Mouse (Mus musculus): ENCODE measurements around the gene Fmod. TPM values are rescaled to one million over a fixed set of nuclear protein-coding genes. Genes with fewer than 3 reads are reported as not detected.

Fmod gene
- total RNA-seq, 2 experiments from 2014 or later = 6.0 to 7.4 TPM

DNA sequence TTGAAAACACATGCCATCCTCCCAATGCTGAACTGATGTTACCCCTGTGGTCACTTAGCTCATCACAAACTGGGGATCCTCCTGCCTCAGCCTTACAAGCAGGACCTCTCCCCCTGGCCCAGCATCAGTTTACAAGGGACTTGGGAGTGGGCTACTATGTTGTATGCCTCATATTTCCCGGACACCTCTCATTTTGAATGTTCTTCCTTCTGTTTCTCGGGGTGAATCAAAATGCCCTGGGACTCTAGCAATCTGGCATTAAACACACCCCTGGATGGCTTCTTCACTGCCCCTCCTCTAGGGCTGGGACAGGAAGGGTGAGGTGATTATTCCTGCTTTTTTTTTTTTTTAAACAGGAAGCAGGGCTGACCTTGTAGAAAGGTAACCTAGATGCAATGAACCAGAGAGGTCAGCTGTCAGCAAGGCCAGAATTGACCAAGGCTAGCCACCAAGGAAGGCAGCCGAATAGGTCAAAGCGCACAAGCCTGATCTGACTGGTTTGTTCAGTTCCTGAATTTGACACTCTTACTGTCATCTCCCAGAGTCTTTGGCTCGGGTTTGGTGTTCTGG is 43.9 kb downstream of the Fmod start:
- no peak for TF ChIP-seq CTCF (conservative IDR thresholded peaks at IDR 0.05)
- no peak overlapping the region for H3K4me3 ChIP-seq
- H3K27ac ChIP-seq = no peak overlapping the region; the same call in 1 of the 2 replicates
- DNase-seq (ENCODE audit: low spot score in 2 of 2) = no peak

DNA sequence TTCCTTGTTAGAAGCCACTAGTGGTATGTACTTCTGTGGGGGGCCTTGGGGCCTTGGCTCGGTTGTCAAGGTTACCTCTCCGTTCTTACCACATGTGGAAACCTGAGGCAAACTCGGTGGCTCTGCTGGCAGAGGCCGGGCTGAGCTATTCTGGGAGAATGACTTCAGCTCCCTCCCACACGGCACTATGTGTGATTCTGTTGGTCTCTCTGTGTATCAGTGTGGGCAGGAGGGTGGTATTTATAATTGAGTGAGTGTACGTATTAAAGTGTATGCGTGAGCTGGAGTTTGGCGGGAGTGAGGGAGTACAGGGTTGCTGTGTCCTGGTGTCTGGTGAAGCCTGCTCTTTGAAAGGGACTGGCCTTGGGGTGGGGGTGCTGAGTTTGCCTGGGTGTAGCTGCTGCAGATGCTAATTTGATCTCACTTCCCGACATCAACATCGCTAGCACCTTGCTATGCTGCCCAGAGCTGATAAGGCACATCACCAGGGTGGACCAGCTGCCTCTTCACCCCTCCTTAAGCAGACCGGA is 46.0 kb downstream of the Fmod start:
- no peak for TF ChIP-seq CTCF (conservative IDR thresholded peaks at IDR 0.05)
- no peak overlapping the region for H3K4me3 ChIP-seq
- peak; percentile 72 to 81 for DNase-seq (ENCODE audit: low spot score in 2 of 2)
- peak overlapping the region; percentile 80 for H3K27ac ChIP-seq

DNA sequence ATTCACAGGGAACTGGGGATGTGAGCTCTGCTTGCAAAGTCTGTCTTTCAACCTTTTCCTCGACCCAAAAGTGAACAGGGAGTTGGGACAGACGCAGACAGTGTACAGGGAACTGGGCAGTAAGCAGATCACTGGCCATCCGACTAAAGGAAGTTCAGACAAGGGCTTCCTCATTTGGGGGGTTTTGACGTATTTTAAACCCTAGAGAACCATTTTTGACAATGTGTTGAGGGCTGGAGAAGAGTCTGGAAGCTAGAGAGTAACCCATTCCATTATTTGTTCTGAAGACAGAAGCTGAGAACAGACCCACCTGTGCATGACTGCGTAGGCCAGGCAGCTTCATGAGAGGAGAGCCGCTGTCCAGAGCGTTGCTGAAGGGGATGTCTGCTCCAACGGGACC is 46.6 kb downstream of the Fmod start:
- no peak for DNase-seq (ENCODE audit: low spot score in 2 of 2)
- TF ChIP-seq CTCF (conservative IDR thresholded peaks at IDR 0.05) = no peak
- Histone ChIP-seq H3K27ac (peak overlapping the region; percentile 80), H3K4me3 (no peak overlapping the region)

DNA sequence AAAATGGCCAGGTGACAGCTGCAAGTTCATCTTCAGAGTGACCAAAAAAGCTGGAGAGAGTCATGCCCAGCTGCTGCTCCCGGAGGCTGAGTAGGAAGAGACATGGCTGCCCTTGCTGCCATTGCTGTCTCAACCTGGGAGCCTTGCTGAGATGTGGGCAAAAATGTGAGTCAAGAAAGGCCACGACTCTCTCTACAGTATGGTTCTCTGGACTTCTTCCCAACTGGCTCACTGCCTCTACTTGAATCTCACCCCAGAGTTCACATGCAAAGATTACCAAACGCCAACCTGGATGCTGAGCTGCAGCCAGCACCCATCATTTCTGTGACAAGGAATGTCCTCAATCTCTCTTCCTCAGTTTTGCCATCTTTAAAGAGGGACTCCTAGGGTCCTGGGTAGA is 47.1 kb downstream of the Fmod start:
- peak overlapping the region; percentile 80 for H3K27ac ChIP-seq
- no peak overlapping the region for H3K4me3 ChIP-seq
- no peak for TF ChIP-seq CTCF (conservative IDR thresholded peaks at IDR 0.05)
- DNase-seq (ENCODE audit: low spot score in 2 of 2) = no peak

DNA sequence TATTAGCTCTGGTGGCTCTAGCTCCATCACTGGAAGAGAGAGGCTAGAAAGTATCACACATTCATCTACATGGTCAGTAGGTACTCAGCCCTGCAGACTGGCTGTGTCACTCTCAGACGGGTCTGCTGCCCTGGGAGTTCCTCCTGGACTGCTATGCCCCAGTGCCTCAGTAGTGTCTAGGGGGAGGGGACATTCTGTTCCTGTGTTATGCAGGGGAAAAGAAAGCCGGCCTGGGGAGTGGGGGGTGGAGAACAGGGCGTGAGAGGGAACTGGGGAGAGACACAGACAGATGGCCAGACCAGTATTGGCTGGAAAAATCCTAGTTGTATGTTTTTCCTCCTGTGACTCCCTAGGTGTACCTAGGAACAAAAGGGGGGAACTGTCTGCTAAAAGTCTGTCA is 49.0 kb downstream of the Fmod start:
- no peak overlapping the region for H3K27ac ChIP-seq
- DNase-seq (ENCODE audit: low spot score in 2 of 2) = no peak
- H3K4me3 ChIP-seq = no peak overlapping the region
- no peak for TF ChIP-seq CTCF (conservative IDR thresholded peaks at IDR 0.05)

DNA sequence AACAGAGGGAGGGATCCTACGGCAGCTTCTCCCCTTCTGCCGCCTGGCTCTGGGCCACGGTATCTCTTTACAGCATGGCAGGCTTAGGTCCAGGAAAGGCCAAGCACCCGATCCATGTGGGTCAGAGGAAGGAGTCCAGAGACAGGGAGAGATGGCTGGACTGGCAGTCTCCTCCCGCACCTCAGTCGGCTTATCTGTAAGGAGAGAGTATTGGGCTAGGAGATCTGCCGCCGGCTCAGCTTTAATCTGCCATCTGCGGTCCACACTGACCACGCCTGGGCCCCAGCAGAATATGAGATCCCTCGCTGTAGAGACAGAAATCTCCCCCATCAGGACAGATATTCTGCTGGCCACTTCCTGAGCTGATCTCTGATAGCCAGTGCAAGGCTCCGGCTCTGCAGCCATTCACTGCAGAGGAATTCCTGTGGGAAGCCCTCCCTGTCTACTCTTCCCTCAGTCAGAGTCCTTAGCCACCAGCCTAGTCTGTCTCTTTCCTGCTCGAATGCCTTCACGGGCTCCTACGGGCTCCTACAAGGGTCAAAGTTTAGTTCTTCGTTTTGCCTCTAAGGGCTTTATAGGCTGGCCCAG is 49.9 kb downstream of the Fmod start:
- DNase-seq (ENCODE audit: low spot score in 2 of 2) = no peak
- TF ChIP-seq CTCF (conservative IDR thresholded peaks at IDR 0.05) = no peak
- no peak overlapping the region for H3K27ac ChIP-seq

DNA sequence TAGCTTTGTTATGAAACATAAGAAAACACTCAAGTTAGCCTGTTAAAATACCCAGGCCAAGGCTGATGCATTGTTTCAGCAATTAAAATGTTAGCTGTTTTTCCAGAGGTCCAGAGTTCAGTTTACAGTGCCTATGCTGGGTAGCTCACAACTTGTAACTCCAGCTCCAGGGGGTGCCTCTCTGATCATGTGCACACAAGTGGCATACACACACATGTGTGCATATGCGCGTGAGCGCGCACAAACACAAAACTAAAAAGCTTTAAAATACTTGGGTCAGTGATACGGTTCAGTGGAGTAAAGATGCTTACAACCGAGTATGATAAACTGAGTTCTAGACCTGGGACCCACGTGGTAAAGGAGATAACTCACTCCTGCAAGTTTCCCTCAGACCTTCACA is 52.0 kb downstream of the Fmod start:
- no peak for DNase-seq (ENCODE audit: low spot score in 2 of 2)
- H3K27ac ChIP-seq = no peak overlapping the region

More for the DNA sequence above, 49.9 kb downstream of the Fmod start:
- no peak overlapping the region for H3K4me3 ChIP-seq

DNA sequence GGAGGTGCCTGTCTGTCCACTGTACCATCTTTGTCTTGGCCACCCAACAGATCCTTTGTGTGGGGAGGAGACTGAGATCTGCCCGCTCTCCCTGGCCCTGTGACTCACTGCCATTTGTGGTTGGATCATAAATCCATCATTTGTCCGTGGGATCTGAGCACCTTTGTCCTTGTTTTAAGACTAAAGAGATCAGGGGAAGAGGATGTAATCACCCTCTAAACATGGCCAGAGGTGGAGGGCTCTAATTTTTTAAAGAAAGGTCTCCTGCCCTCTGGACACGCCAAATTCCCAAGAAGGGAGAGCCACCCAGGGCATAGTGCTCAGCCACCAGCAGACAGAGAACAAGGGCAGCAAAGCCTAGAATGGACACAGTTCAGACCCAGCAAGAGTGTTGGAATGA is 54.8 kb downstream of the Fmod start:
- no peak for DNase-seq (ENCODE audit: low spot score in 2 of 2)
- Histone ChIP-seq H3K4me3 (no peak overlapping the region), H3K27ac (peak overlapping the region; percentile 84; the same call in 1 of the 2 replicates)
- TF ChIP-seq CTCF (conservative IDR thresholded peaks at IDR 0.05) = no peak

More for the DNA sequence above, 52.0 kb downstream of the Fmod start:
- no peak overlapping the region for H3K4me3 ChIP-seq
- TF ChIP-seq CTCF (conservative IDR thresholded peaks at IDR 0.05) = no peak

DNA sequence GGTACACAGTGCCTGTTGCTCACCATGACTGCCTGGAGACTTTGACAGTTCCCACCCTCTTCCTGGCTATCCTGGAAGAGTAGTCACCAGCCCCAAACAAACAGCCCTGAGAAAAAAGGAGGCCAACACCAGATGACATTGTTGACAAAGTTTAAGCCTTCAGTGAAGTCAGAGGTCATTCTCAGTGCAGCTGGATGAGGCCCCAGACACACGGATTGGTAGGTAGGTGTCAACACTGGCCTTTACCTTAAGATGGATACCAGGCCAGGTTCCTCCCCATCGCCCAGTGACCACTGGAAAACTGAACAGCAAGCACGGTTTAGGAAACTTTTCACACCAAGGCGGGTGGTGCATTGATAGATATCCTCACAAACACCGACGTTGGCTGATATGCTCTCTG is 55.3 kb downstream of the Fmod start:
- no peak for TF ChIP-seq CTCF (conservative IDR thresholded peaks at IDR 0.05)
- peak overlapping the region; percentile 84 for H3K27ac ChIP-seq
- peak overlapping the region; percentile 56 for H3K4me3 ChIP-seq
- no peak for DNase-seq (ENCODE audit: low spot score in 2 of 2)

DNA sequence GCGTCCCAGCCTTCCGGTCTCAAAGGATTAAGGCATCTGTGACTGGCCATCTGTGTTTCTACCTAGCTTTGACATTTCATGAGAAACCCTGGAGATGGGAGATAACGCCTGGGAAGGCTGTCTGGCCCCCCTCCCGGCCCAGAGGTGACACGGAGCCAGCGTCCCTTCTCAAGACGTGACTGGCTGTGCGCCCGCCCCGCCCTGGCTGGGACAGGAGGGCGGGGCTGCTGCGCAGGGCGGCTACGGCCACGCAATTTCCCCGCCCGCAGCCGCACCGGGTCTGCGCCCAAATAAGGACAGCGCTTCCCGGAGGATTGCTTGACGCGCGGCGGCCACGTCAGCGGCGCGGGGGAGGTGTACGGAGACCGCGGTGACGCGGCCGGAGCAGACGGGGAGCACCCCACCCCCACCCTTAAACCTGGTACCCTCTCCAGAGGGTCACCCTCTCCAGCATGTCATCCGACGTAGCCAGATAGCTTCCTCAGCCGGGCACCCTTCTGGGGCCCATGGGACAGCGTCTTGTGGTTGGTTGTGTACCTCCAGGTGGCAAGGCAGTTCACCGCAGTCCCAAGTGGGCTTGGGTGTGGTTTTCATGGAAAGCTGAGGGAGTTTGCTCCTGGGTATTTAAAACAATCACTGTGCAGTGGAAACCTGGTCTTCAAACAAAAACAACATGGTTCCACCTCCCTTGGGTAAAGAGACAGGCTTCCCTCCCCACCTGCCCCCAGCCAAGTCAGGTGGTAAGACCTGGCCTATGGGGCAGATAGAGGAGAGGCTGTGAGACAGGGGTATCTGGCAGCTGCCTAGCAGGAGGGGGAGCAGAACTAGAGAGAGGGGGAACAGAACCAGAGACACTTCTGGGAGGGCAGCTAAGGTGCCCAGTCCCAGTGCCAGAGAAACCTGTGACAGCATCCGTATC is 56.1 kb downstream of the Fmod start:
- H3K4me3 ChIP-seq = peak overlapping the region; percentile 56
- no peak for TF ChIP-seq CTCF (conservative IDR thresholded peaks at IDR 0.05)
- peak; percentile 87 to 90 for DNase-seq (ENCODE audit: low spot score in 2 of 2)
- H3K27ac ChIP-seq = peak overlapping the region; percentile 84

DNA sequence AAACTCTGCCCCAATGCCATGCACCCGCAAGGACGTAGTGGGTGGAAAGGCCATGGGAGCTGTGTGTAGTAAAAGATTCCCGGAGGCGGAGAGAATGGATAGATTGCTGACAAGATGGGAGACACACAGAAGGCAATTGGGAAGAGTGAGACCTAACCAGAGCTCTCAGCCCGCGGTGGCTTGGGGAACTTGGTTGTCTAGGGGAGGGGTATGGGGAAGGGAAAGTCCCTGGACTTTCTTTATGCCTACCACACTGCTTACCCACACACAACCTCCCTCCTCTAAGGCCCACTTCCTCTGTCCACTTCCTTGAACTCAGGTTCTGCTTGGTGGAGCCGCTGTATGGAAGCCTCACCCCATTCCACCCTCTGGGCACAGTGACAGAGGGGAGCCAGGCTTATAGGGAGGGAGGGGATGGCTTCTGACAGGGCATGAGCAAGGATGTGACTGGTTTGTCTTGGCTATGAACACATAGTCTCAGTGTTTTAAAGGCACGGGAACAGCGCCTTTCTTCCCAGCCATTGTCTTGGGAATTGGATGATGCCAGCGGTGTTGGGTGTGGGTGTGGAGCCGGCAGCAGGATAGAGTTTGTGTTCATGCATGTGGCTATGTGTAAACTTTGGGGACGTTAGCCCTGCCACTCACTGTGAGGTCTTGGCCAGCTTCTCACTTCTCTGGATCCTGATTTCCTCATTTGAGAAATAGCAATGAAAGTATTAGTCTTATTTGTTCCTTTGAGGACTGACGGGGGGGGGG is 56.9 kb downstream of the Fmod start:
- DNase-seq (ENCODE audit: low spot score in 2 of 2) = no peak
- Histone ChIP-seq H3K4me3 (peak overlapping the region; percentile 56; the same call in 1 of the 2 replicates), H3K27ac (peak overlapping the region; percentile 84)
- no peak for TF ChIP-seq CTCF (conservative IDR thresholded peaks at IDR 0.05)

DNA sequence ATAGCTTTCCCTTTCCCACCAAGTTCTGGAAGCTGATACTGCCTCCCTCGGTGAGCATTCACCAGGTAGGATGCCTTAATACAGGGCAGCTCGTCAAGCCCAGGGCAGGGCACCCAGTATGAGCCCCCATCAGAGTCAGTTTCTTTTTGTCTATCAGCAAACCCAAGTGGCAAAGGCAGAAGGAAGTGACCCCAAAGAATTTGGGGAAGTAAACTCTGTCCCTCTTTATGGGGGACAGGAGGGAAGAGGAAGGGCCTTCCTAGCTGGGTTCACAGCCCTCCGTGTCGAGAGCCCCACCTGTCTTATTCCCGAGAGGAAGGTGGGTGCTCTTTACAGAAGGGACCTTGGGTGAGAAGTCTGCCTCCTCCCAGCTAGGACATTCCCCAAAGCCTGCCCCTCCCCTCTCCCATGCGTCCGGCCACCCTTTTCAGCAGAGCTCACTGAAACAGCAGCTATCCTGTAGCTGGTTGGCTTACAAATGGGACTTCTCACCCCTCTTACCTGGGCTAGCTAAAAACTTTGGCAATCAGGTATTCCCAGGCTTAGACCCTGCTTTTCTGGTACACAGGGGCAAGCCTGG is 58.1 kb downstream of the Fmod start:
- no peak for TF ChIP-seq CTCF (conservative IDR thresholded peaks at IDR 0.05)
- no peak for DNase-seq (ENCODE audit: low spot score in 2 of 2)
- Histone ChIP-seq H3K27ac (peak overlapping the region; percentile 47), H3K4me3 (no peak overlapping the region)

Data from layer of hippocampus, adult 2 months (tissue).